Comparison of ENCODE assay signal across 23 mouse cellular contexts in genomic region chr4:136091346-136091745, GRCm38 (mm10). TPM values are rescaled to one million over a fixed set of nuclear protein-coding genes. Genes with fewer than 3 reads are reported as not detected.
A peak's percentile ranks its signal among the peaks of the same experiment; 100 is the strongest.
DNase-seq lines count a peak whose midpoint lies in the region; TF ChIP-seq lines count a peak whose summit lies in the region.
"Had no signal": no experiment of that assay in that cellular context is flagged by ENCODE, and none has a peak within 500 bp of the region (broad histone marks: within the 10 kb centered on the region; RNA-seq: fewer than 3 reads in every experiment).

No protein-coding gene starts in this region.

- peak overlapping the region; percentile 25; the same call in 1 of the 2 replicates for H3K27ac ChIP-seq in thymus, adult 2 months (ENCODE audit: control insufficient read depth, insufficient read depth, low read length)
- H3K27ac ChIP-seq: embryonic facial prominence, embryonic 13.5 days; embryonic facial prominence, embryonic 15.5 days; forebrain, embryonic 12.5 days had no signal

- no peak for TF ChIP-seq POLR2A in thymus, adult 2 months (IDR thresholded peaks at IDR 0.05; ENCODE audit: control insufficient read depth, extremely low read depth, insufficient read depth, low read length, poor library complexity)

- peak; percentile 27 for DNase-seq in adrenal gland, adult 2 months
- DNase-seq in adrenal gland, postnatal 4 days (ENCODE audit: low spot score in 2 of 2), result no peak
- peak; percentile 48 for DNase-seq in adrenal gland, postnatal 14 days
- DNase-seq in adrenal gland, adult 18-20 months (ENCODE audit: low spot score in 2 of 2), result no peak
- DNase-seq in thymus, adult 2 months, result no peak
- DNase-seq in thymus, postnatal 0 days (ENCODE audit: low spot score), result no peak
- peak; percentile 13 for DNase-seq in urinary bladder, adult 2 months (ENCODE audit: low spot score)
- no peak for DNase-seq in urinary bladder, postnatal 36 days (ENCODE audit: low spot score in 2 of 2)
- DNase-seq: B cell, adult 2 months; cerebellum, adult 11 months; cerebellum, adult 18-20 months; cerebellum, adult 8-10 months; cerebellum, adult 9-11 months; cerebellum, postnatal 36 days; embryo, embryonic 11 days had no signal

- 83% methylated on average over 4 of the region's 4 CpGs for WGBS in thymus, adult 2 months

- no peak for TF ChIP-seq CTCF in thymus, adult 2 months (IDR thresholded peaks at IDR 0.05; ENCODE audit: borderline replicate concordance, control insufficient read depth, extremely low read depth, insufficient read depth, low read length, poor library complexity)

- H3K36me3 ChIP-seq in thymus, adult 2 months (ENCODE audit: control insufficient read depth, insufficient read depth, low read length), result no peaks in the 10 kb centered on the region
- H3K36me3 ChIP-seq: embryonic facial prominence, embryonic 13.5 days; embryonic facial prominence, embryonic 15.5 days; forebrain, embryonic 10.5 days; forebrain, embryonic 12.5 days; G1E had no signal

- no peaks in the 10 kb centered on the region for H3K27me3 ChIP-seq in thymus, adult 2 months (ENCODE audit: control insufficient read depth, insufficient read depth, low read length)
- H3K27me3 ChIP-seq: embryonic facial prominence, embryonic 13.5 days; embryonic facial prominence, embryonic 15.5 days; forebrain, embryonic 12.5 days; Patski had no signal

- H3K4me3 ChIP-seq in thymus, adult 2 months (ENCODE audit: control insufficient read depth, insufficient read depth, low read length), result no peak overlapping the region
- H3K4me3 ChIP-seq: embryonic facial prominence, embryonic 13.5 days; embryonic facial prominence, embryonic 15.5 days; erythroblast, embryonic 14.5 days; forebrain, embryonic 10.5 days; forebrain, embryonic 12.5 days had no signal

- peaks cover 65% of the 10 kb centered on the region for H3K4me1 ChIP-seq in thymus, adult 2 months (replicated peaks; ENCODE audit: control insufficient read depth, insufficient read depth, low read length)

RNA-seq across cellular contexts. Expression of gene Rpl11, which starts 38.1 kb away (rescaled TPM):
- 100 to 1,000 TPM; 582 to 615 TPM for total RNA-seq in adrenal gland, adult 2 months (2021)
- polyA plus RNA-seq in adrenal gland, adult 2 months (2012; rRNA removed), result 162 and 164 TPM in 2 replicates
- total RNA-seq in adrenal gland, postnatal 4 days (2021), result 100 to 1,000 TPM; 700 to 707 TPM
- total RNA-seq in adrenal gland, postnatal 14 days (2021), result 722 and 781 TPM in 2 replicates
- total RNA-seq in adrenal gland, adult 18-20 months (2021), result 100 to 1,000 TPM; 560 to 640 TPM
- 418 and 466 TPM in 2 replicates for polyA plus RNA-seq in thymus, adult 2 months (2012; rRNA removed)
- 717 and 718 TPM in 2 replicates for polyA plus RNA-seq in thymus, postnatal 0 days (2015; fragmentation: Nextera tagmentation; extraction: Ambion mirVana)
- 979 and 1,127 TPM in 2 replicates for polyA plus RNA-seq in urinary bladder, adult 2 months (2012; rRNA removed)

RNA-seq across cellular contexts. Expression of gene Id3, which starts 52.0 kb away (rescaled TPM):
- total RNA-seq in adrenal gland, adult 2 months (2021), result 10 to 100 TPM; 31.5 to 70.5 TPM
- polyA plus RNA-seq in adrenal gland, adult 2 months (2012; rRNA removed), result 235 and 298 TPM in 2 replicates
- 10 to 100 TPM; 97.4 to 99.5 TPM for total RNA-seq in adrenal gland, postnatal 4 days (2021)
- 91.3 and 98.0 TPM in 2 replicates for total RNA-seq in adrenal gland, postnatal 14 days (2021)
- total RNA-seq in adrenal gland, adult 18-20 months (2021), result 10 to 100 TPM; 47.4 to 77.7 TPM
- polyA plus RNA-seq in thymus, adult 2 months (2012; rRNA removed), result 312 and 357 TPM in 2 replicates
- 262 and 327 TPM in 2 replicates for polyA plus RNA-seq in thymus, postnatal 0 days (2015; fragmentation: Nextera tagmentation; extraction: Ambion mirVana)
- polyA plus RNA-seq in urinary bladder, adult 2 months (2012; rRNA removed), result 272 and 386 TPM in 2 replicates
- total RNA-seq: common myeloid progenitor, adult 5-6 weeks had no signal
- polyA plus RNA-seq: G1E had no signal

Comparison
In these comparisons a context has a peak if more than half of its experiments do, and no peak if none do; other contexts are left out.
1. DNase-seq: peak in adrenal gland, adult 2 months (single experiment), adrenal gland, postnatal 14 days (single experiment) and urinary bladder, adult 2 months (single experiment); none in adrenal gland, postnatal 4 days (0 of 2), adrenal gland, adult 18-20 months (0 of 2), thymus, adult 2 months (single experiment), thymus, postnatal 0 days (single experiment) and urinary bladder, postnatal 36 days (0 of 2).